In the genomic region with DNA sequence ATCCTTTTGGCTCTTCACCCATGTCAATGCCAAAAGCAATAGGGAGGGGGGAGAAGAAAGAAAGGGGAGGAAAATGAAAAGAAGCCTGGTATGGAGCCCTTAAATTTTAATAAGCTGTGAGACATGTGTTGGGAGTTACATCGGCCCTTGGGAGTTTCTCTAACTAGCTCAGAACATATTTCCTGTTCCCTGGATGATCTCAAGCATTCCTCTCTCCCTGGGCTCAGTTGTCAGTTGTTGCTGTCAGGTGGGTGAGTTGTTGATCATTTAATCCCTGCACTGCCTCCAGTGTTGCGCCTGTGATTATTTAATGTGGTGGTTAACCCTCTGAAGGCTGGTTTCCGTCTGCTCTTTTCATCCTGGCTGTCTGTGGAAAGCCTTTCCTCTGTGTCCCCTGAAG, we compare ENCODE assay signal across 25 mouse cellular contexts.
DNase-seq lines count a peak whose midpoint lies in the region; ATAC-seq lines count a peak whose summit lies in the region.
"Had no signal": no experiment of that assay in that cellular context is flagged by ENCODE, and none has a peak within 500 bp of the region (broad histone marks: within the 10 kb centered on the region; RNA-seq: fewer than 3 reads in every experiment).

No protein-coding gene starts in this region.

- no peak overlapping the region for H3K4me2 ChIP-seq in heart, embryonic 12.5 days
- H3K4me2 ChIP-seq in midbrain, embryonic 16.5 days (ENCODE audit: low read length) = no peak overlapping the region
- H3K4me2 ChIP-seq in midbrain, embryonic 13.5 days (replicated peaks) = no peak overlapping the region
- H3K4me2 ChIP-seq: forebrain, embryonic 12.5 days; heart, embryonic 15.5 days; hindbrain, embryonic 15.5 days had no signal

- no peak overlapping the region for H3K4me3 ChIP-seq in heart, embryonic 10.5 days
- H3K4me3 ChIP-seq in heart, embryonic 12.5 days = no peak overlapping the region
- no peak overlapping the region for H3K4me3 ChIP-seq in midbrain, embryonic 16.5 days (ENCODE audit: low read depth, low read length)
- no peak overlapping the region for H3K4me3 ChIP-seq in midbrain, embryonic 13.5 days (replicated peaks)
- H3K4me3 ChIP-seq: forebrain, embryonic 12.5 days; gastrocnemius, adult 2 months; heart, embryonic 15.5 days; hindbrain, embryonic 10.5 days; hindbrain, embryonic 15.5 days had no signal

- H3K36me3 ChIP-seq in heart, embryonic 10.5 days = peaks cover 3% of the 10 kb centered on the region; the same call in 1 of the 2 replicates
- peaks cover 3% of the 10 kb centered on the region; the same call in 1 of the 2 replicates for H3K36me3 ChIP-seq in heart, embryonic 12.5 days
- H3K36me3 ChIP-seq in midbrain, embryonic 16.5 days (ENCODE audit: control insufficient read depth, insufficient read depth, low read length) = no peaks in the 10 kb centered on the region
- H3K36me3 ChIP-seq in midbrain, embryonic 13.5 days = no peaks in the 10 kb centered on the region
- H3K36me3 ChIP-seq: forebrain, embryonic 12.5 days; heart, embryonic 15.5 days; hindbrain, embryonic 15.5 days had no signal

- DNase-seq in heart, embryonic 10.5 days (ENCODE audit: low spot score) = peak; percentile 80
- peak; percentile 25 for DNase-seq in forelimb bud, embryonic 11.5 days (ENCODE audit: low read depth, low spot score)
- peak; percentile 11 for DNase-seq in mesoderm, embryonic 11.5 days (ENCODE audit: low read depth, low spot score)
- DNase-seq in adrenal gland, adult 18-20 months (ENCODE audit: low spot score in 2 of 2) = no peak
- no peak for DNase-seq in left cerebral cortex, adult 11 months (ENCODE audit: low spot score)
- DNase-seq: adrenal gland, adult 2 months; adrenal gland, postnatal 25 days; cerebellum, adult 2 months; cerebellum, postnatal 10 days; gastrocnemius, adult 2 months; gastrocnemius, postnatal 25 days; heart, postnatal 14 days had no signal

- no peaks in the 10 kb centered on the region for H3K9me3 ChIP-seq in heart, embryonic 10.5 days
- H3K9me3 ChIP-seq in heart, embryonic 12.5 days (replicated peaks) = no peaks in the 10 kb centered on the region
- H3K9me3 ChIP-seq in midbrain, embryonic 16.5 days (replicated peaks; ENCODE audit: control insufficient read depth, low read length, poor library complexity, severe bottlenecking) = no peaks in the 10 kb centered on the region
- no peaks in the 10 kb centered on the region for H3K9me3 ChIP-seq in midbrain, embryonic 13.5 days
- H3K9me3 ChIP-seq: forebrain, embryonic 12.5 days; heart, embryonic 15.5 days; hindbrain, embryonic 10.5 days; hindbrain, embryonic 15.5 days had no signal

- no peaks in the 10 kb centered on the region for H3K27me3 ChIP-seq in heart, embryonic 10.5 days (ENCODE audit: insufficient read depth, poor library complexity, severe bottlenecking)
- no peaks in the 10 kb centered on the region for H3K27me3 ChIP-seq in heart, embryonic 12.5 days (replicated peaks)
- no peaks in the 10 kb centered on the region for H3K27me3 ChIP-seq in midbrain, embryonic 16.5 days (ENCODE audit: control insufficient read depth, insufficient read depth, low read depth, low read length)
- H3K27me3 ChIP-seq in midbrain, embryonic 13.5 days = no peaks in the 10 kb centered on the region
- H3K27me3 ChIP-seq: CH12.LX; forebrain, embryonic 12.5 days; heart, embryonic 15.5 days; hindbrain, embryonic 15.5 days; Patski had no signal

- H3K4me1 ChIP-seq in heart, embryonic 10.5 days = peaks cover 54% of the 10 kb centered on the region
- H3K4me1 ChIP-seq in heart, embryonic 12.5 days (replicated peaks) = peaks cover 65% of the 10 kb centered on the region
- H3K4me1 ChIP-seq in midbrain, embryonic 16.5 days (ENCODE audit: control insufficient read depth, insufficient read depth, low read length) = 0 out of 2 replicates have a peak, but pooled peaks cover 2% of the 10 kb centered on the region
- H3K4me1 ChIP-seq in midbrain, embryonic 13.5 days (replicated peaks) = peaks cover 11% of the 10 kb centered on the region; the same call in 1 of the 2 replicates
- H3K4me1 ChIP-seq: hindbrain, embryonic 10.5 days had no signal

- no peak overlapping the region for H3K9ac ChIP-seq in heart, embryonic 12.5 days
- H3K9ac ChIP-seq in midbrain, embryonic 16.5 days (ENCODE audit: low read depth, low read length) = no peak overlapping the region
- no peak overlapping the region for H3K9ac ChIP-seq in midbrain, embryonic 13.5 days (replicated peaks)
- H3K9ac ChIP-seq: forebrain, embryonic 12.5 days; heart, embryonic 15.5 days; hindbrain, embryonic 15.5 days had no signal

- 45% methylated on average over 3 of the region's 3 CpGs for WGBS in heart, embryonic 10.5 days
- 34% methylated on average over 3 of the region's 3 CpGs for WGBS in heart, embryonic 12.5 days
- 74% methylated on average over 3 of the region's 3 CpGs for WGBS in midbrain, embryonic 16.5 days
- WGBS in midbrain, embryonic 13.5 days = 67% methylated on average over 3 of the region's 3 CpGs

- no peak for ATAC-seq in heart, embryonic 12.5 days (ENCODE audit: insufficient number of reproducible peaks, low FRiP score)
- 0 out of 2 replicates have a peak, but pooled peaks have one; percentile 43 for ATAC-seq in midbrain, embryonic 16.5 days
- ATAC-seq in midbrain, embryonic 13.5 days = no peak
- ATAC-seq: activated CD4-positive, CD25-positive, alpha-beta regulatory T cell, adult 4 months; forebrain, embryonic 16.5 days; inflammation-experienced regulatory T-cells, adult 6 months; intestine, postnatal 0 days; Patski had no signal

- no peak overlapping the region for H3K27ac ChIP-seq in heart, embryonic 10.5 days
- no peak overlapping the region for H3K27ac ChIP-seq in heart, embryonic 12.5 days (ENCODE audit: poor library complexity, severe bottlenecking)
- H3K27ac ChIP-seq in midbrain, embryonic 16.5 days (ENCODE audit: low read length) = no peak overlapping the region
- H3K27ac ChIP-seq in midbrain, embryonic 13.5 days = no peak overlapping the region
- H3K27ac ChIP-seq: forebrain, embryonic 12.5 days; gastrocnemius, adult 2 months; heart, embryonic 15.5 days; hindbrain, embryonic 10.5 days; hindbrain, embryonic 15.5 days had no signal

Comparison
In these comparisons a context has a peak if more than half of its experiments do, and no peak if none do; other contexts are left out.
1. DNase-seq: peak in heart, embryonic 10.5 days (single experiment), forelimb bud, embryonic 11.5 days (single experiment) and mesoderm, embryonic 11.5 days (single experiment); none in adrenal gland, adult 18-20 months (0 of 2) and left cerebral cortex, adult 11 months (single experiment).